Mouse (Mus musculus) MEL (cell line): ENCODE results near the gene Synpo2.

ENCODE experiments used
- E2F4 ChIP-seq: IDR thresholded peaks from 2 replicates; pipeline ENCODE4 v1.6.1; 2011; ENCODE audit warnings: low read depth, low read length, improper control_type of control experiment, borderline replicate concordance
- JUND ChIP-seq: IDR thresholded peaks from 2 replicates; pipeline ENCODE4 v1.6.1; 2011; ENCODE audit warnings: low read depth, mild to moderate bottlenecking, improper control_type of control experiment, low read length
- KAT2A ChIP-seq: conservative IDR thresholded peaks from 2 replicates; pipeline ENCODE4 v1.6.1; 2012; ENCODE audit warnings: low read depth, low read length, improper control_type of control experiment, inconsistent platforms
- SIN3A ChIP-seq: IDR thresholded peaks from 2 replicates; pipeline ENCODE4 v1.6.1; 2012; ENCODE audit warnings: low read length, improper control_type of control experiment, inconsistent platforms

DNA sequence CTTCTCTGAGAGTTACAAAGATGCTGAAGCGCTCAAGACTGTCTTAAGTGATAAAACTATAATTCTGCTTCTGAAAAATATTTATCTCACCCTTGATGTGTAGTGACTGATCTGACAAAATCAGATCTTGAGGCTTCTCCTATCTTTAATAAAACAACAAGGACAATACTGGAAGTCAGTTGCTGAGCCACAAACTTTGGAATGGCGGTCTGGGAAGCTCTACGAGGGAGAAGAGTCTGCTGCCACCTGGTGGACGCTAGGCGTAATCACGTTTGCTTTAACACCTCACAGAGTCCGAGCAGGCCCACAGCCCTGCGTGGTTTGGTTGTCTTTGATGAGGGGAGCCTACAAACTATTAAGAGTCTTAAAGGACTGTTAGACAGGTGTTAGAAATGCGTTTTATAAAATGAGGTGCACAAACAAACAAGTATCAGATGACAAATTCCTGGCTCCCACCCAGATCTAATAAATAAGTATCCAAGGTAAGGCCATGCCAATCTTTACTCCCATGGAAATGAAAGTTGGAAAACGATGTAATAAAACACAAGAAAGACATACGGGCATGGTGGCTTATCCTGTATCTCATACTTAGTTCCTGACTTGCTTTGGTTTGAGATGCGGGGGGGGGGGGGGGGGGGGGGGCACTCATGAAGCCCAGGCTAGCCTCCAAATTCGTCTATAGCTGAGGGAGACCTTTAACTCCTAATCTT lies 132.6 kb downstream of the Synpo2 start:
- TF ChIP-seq KAT2A (no peak), E2F4 (no peak), SIN3A (no peak), JUND (no peak)
